Mouse (Mus musculus): ENCODE data around the gene Wdr62. TPM values are rescaled to one million over a fixed set of nuclear protein-coding genes. Genes with fewer than 3 reads are reported as not detected.

Wdr62 gene
- polyA plus RNA-seq, 1 experiment from 2014 or later: 2.6 TPM

DNA sequence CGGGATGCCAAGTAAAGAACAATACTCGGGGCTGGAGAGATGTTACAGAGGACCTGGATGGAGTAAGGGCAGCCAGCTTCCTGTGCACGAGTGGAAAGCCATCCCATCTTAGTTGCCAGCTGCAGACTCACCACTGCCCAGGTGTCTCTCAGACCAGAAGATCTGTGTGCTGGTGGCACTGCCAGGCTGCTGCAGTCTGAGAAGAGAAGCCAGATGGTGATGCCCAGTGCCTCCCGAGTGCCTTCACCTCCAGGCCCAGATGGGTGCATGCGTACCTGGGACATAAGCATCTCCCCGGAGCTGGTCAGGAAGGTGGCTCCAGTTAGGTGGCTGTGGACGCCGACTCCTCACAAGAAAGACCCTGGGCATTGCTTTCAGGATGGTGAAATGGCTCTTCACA lies 45.1 kb downstream of the Wdr62 start:
- peaks cover 21% of the 10 kb centered on the region for H3K36me3 ChIP-seq
- ATAC-seq (ENCODE audit: low FRiP score): no peak
- 95% methylated on average over 8 of the region's 8 CpGs for WGBS

DNA sequence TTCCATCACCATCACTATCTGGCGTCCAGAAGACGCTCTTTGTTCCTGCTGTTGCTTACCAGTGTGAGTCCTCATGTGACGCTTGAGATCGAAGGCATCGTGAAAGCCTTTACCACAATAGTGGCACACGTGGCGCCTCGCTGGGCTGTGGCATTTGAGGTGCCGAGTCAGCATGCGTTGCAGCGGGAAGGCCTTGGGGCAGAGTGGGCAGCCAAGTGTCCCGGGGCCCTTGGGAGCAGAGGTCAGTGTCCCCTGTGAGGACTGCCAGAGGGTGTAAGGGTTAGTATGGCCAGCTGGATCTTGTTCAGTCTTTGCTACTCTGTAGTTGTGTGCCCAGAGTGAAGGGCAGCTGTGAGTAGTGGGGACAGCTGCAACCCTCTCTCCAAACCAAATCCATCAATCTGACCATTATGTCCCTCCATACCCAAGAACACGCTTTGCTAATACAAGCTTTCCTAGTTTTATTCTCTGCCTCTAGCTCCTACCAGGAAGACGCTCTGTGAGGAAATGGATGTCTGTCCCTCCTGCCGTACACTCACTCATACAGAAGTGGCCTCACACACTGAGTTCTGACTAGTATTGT lies 45.9 kb downstream of the Wdr62 start:
- no peak overlapping the region for H3K9ac ChIP-seq (replicated peaks)
- no peak overlapping the region for H3K4me2 ChIP-seq
- H3K27ac ChIP-seq (replicated peaks): no peak overlapping the region
- WGBS: 95% methylated on average over 15 of the region's 15 CpGs
- ATAC-seq (ENCODE audit: low FRiP score): no peak
- H3K9me3 ChIP-seq (replicated peaks): no peaks in the 10 kb centered on the region
- H3K4me1 ChIP-seq: peaks cover 28% of the 10 kb centered on the region
- no peaks in the 10 kb centered on the region for H3K27me3 ChIP-seq (replicated peaks)
- no peak overlapping the region for H3K4me3 ChIP-seq (replicated peaks)
- H3K36me3 ChIP-seq: peaks cover 21% of the 10 kb centered on the region

More for the DNA sequence above, 45.1 kb downstream of the Wdr62 start:
- no peak overlapping the region for H3K4me3 ChIP-seq (replicated peaks)
- no peak overlapping the region for H3K9ac ChIP-seq (replicated peaks)
- H3K27ac ChIP-seq (replicated peaks): no peak overlapping the region
- H3K9me3 ChIP-seq (replicated peaks): no peaks in the 10 kb centered on the region
- no peaks in the 10 kb centered on the region for H3K27me3 ChIP-seq (replicated peaks)
- H3K4me2 ChIP-seq: no peak overlapping the region
- peaks cover 28% of the 10 kb centered on the region for H3K4me1 ChIP-seq

DNA sequence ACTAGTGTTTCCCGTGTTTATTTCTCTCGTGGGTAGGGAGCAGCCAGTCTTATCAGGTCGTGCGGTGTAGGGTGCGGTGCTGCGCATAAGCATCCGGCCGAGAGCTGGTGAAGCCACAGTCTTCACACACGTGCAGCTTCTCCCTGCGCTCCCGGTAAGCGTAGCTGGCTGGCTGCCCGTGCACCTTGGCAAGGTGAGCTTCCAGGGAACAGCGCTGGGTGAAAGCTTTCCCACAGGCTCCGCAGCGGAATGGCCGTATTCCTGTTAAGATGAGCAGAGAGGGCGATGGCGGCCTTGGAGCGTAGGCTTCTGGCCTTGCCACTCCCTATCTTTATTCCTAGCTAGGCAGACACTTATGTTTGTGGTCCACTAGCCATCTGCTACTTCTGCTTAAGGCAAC lies 46.8 kb downstream of the Wdr62 start:
- Histone ChIP-seq H3K36me3 (peaks cover 24% of the 10 kb centered on the region), H3K9me3 (replicated peaks) (no peaks in the 10 kb centered on the region), H3K27ac (replicated peaks) (no peak overlapping the region), H3K4me3 (replicated peaks) (0 out of 2 replicates have a peak overlapping the region, but pooled peaks have one; percentile 80), H3K4me1 (peaks cover 28% of the 10 kb centered on the region), H3K27me3 (replicated peaks) (no peaks in the 10 kb centered on the region), H3K9ac (replicated peaks) (no peak overlapping the region), H3K4me2 (peak overlapping the region; percentile 68)
- WGBS: 90% methylated on average over 20 of the region's 20 CpGs
- ATAC-seq (ENCODE audit: low FRiP score): no peak

DNA sequence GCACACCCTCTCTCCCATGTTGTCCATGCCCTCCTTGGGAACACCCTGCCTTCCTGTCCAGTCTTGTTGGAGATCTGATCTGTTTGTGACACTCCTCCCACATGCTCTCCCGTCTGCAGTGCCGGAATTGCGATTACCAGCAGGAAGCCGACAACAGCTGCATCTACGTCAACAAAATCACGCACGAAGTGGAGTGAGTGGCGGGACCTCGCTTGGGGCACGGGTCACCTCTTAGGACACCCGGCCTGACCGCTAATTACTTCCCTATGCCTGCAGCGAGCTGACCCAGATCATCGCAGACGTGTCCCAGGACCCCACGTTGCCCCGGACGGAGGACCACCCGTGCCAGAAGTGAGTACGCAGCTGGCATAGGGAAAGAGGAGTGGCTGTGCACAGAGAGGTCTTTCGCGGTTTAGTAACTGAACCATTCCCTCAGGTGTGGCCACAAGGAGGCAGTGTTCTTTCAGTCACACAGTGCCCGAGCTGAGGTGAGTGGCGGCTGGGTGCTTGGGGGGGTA lies 47.5 kb downstream of the Wdr62 start:
- Histone ChIP-seq H3K4me1 (peaks cover 28% of the 10 kb centered on the region), H3K4me3 (replicated peaks) (peak overlapping the region; percentile 80), H3K27me3 (replicated peaks) (no peaks in the 10 kb centered on the region), H3K36me3 (peaks cover 28% of the 10 kb centered on the region), H3K27ac (replicated peaks) (peak overlapping the region; percentile 98), H3K9ac (replicated peaks) (peak overlapping the region; percentile 72), H3K9me3 (replicated peaks) (no peaks in the 10 kb centered on the region), H3K4me2 (peak overlapping the region; percentile 68)
- whole genome bisulfite sequencing: 4% methylated on average over 24 of the region's 24 CpGs
- ATAC-seq (ENCODE audit: low FRiP score): peak; percentile 15; the same call in 1 of the 2 replicates

DNA sequence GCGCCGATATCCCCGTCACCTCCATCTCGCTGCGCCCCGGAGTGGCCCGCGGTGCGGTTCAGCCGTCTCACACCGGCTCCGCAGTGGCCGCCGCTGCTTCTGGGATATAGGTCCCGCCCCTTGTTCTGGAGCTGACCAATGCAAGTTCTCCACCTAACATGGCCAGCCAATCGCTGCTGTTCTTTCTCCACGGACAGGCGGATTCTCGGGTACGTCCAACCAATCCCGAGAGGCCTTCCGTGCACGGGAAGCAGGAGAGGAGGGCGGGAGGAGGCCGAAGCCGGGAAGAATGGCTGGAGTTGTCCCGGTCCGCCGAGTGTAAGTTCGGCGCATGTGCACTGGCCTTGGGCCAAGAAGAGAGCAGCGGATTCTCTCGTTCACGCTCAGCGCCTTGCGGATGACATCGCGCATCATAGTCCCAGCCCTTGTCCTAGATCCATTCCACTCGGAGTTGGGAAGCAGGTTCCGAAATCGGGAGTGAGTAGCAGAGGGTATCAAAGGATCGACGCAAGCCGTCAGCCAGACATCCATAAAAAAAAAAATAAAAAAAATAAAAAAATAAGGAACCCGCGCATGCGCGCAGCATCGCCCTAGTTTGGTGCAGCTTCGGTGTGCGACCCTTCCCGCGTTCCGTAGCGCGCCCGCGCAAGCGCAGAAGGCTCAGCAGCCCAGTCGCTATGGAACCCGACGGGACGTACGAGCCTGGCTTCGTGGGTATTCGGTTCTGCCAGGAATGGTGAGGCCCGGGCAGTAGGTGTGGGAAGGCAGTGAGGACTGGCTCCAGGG lies 48.4 kb downstream of the Wdr62 start, which contains the start of the genes Polr2i and Tbcb:
Gene Polr2i (plus strand): TSS at position 280 of the 786 bp plus-strand sequence.
Gene Tbcb (minus strand): TSS at position 604 of the 786 bp plus-strand sequence.
- Histone ChIP-seq H3K27me3 (replicated peaks) (no peaks in the 10 kb centered on the region), H3K4me2 (peak within 1 kb of the TSS; percentile 84), H3K27ac (replicated peaks) (peak within 1 kb of the TSS; percentile 98), H3K4me3 (replicated peaks) (peak within 1 kb of the TSS; percentile 80), H3K4me1 (peaks cover 28% of the 10 kb centered on the region), H3K9me3 (replicated peaks) (no peaks in the 10 kb centered on the region), H3K9ac (replicated peaks) (peak within 1 kb of the TSS; percentile 72), H3K36me3 (peaks cover 35% of the 10 kb centered on the region)
- ATAC-seq (ENCODE audit: low FRiP score): peak; percentile 93
- WGBS: under 1% methylated on average over 67 of the region's 67 CpGs

DNA sequence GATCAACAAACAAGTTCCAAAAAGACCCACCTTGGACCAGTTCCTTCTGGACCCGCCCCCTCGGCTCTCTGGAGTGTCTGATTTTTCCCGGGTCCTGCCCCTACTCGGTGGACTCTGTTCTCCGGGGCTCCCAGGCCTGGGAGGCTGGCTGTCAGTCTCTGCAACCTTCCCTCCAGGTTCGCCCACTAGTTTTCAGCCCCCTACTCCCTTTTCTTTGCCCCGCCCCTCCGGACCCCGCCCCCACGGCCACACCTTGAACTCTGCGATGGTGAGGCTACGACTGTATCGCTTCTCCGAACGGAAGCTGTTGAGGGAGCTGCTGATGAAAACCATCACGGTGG lies 48.9 kb downstream of the Wdr62 start:
- Histone ChIP-seq H3K9me3 (replicated peaks) (no peaks in the 10 kb centered on the region), H3K9ac (replicated peaks) (peak overlapping the region; percentile 63), H3K27me3 (replicated peaks) (no peaks in the 10 kb centered on the region), H3K4me2 (peak overlapping the region; percentile 84), H3K36me3 (peaks cover 41% of the 10 kb centered on the region), H3K4me3 (replicated peaks) (peak overlapping the region; percentile 80), H3K4me1 (peaks cover 28% of the 10 kb centered on the region), H3K27ac (replicated peaks) (peak overlapping the region; percentile 98)
- 0% methylated on average over 16 of the region's 16 CpGs for WGBS
- peak; percentile 48 for ATAC-seq (ENCODE audit: low FRiP score)

DNA sequence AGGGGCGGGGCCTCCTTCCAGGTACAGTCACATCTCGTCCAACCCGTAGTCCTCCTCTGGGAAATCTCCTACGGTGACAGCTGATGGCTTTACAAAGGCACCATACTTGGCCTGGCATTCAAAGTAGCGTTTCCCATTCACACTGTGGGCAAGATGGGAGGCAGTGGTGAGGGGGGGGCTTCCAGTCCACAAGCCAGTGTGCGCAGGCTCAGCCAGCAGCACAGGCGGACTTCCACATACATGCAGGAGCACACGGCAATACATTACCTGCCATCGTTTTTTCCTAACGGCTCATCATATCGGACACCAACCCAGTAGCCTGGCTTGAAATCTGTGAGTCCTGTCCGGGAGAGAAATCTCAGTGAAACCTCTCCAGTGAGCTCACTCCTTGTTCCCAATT lies 56.0 kb downstream of the Wdr62 start:
- peaks cover 9% of the 10 kb centered on the region for H3K4me1 ChIP-seq
- no peak for ATAC-seq (ENCODE audit: low FRiP score)
- WGBS: 93% methylated on average over 12 of the region's 12 CpGs
- no peaks in the 10 kb centered on the region for H3K27me3 ChIP-seq (replicated peaks)
- H3K4me2 ChIP-seq: no peak overlapping the region
- no peak overlapping the region for H3K27ac ChIP-seq (replicated peaks)
- H3K36me3 ChIP-seq: peaks cover 43% of the 10 kb centered on the region
- H3K9me3 ChIP-seq (replicated peaks): no peaks in the 10 kb centered on the region
- no peak overlapping the region for H3K4me3 ChIP-seq (replicated peaks)
- H3K9ac ChIP-seq (replicated peaks): no peak overlapping the region

DNA sequence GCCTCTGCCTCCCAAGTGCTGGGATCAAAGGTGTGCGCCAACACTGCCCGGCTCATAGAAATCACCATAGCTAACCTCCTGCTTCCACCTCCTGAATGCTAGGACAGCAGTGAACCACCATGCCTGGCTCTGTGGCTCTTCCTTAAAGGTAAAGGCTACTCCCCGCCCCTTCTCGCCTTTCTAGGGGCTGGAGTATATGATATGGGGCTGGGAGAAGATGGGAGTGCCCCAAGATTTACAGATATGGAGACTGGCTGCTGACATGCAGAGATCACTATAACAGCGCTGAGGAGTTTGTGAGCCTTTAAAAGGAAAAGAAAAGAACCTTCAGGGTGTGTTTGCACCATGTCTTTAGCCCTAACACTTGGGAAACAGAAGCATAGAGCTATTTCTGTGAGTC lies 58.0 kb downstream of the Wdr62 start:
- no peak overlapping the region for H3K27ac ChIP-seq (replicated peaks)
- H3K9ac ChIP-seq (replicated peaks): no peak overlapping the region
- ATAC-seq (ENCODE audit: low FRiP score): no peak
- no peak overlapping the region for H3K4me2 ChIP-seq
- no peaks in the 10 kb centered on the region for H3K9me3 ChIP-seq (replicated peaks)
- no peak overlapping the region for H3K4me3 ChIP-seq (replicated peaks)
- peaks cover 33% of the 10 kb centered on the region for H3K36me3 ChIP-seq
- peaks cover 13% of the 10 kb centered on the region for H3K4me1 ChIP-seq
- 97% methylated on average over 5 of the region's 5 CpGs for WGBS
- H3K27me3 ChIP-seq (replicated peaks): no peaks in the 10 kb centered on the region

DNA sequence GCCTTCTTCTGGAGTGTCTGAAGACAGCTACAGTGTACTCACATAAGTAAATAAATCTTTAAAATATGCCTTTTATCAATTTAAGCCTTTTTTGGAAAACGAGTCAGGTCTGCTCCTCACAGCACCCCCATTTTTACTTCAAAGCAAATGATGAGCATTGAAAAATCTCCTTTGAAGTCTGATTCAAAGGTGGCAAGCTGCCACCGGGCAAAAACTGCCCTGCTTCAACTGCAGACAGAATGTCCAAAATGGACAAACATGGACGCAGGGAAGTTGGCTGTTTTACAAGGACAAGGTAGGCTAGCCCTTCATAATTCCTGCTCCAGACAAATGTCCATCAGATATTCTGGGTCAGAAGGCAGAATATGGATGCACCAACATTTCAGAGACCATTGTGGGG lies 58.8 kb downstream of the Wdr62 start:
- 90% methylated on average over 3 of the region's 3 CpGs for WGBS

DNA sequence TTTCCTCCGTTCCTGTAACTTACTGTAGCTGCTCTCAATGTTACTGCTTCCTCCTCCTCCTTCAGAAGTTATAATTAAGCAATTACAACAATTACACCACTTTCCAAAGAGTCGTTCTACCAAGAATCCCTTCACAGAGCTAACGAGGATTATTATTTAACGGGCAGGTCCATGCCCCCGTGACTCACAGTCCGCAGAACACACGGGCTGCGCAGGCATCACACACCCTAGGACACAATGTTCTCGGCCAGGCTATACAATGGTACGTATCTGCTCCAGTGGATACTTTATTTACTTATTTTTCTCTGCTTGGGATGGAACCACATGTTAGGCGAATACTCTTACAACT lies 60.2 kb downstream of the Wdr62 start:
- Histone ChIP-seq H3K27me3 (replicated peaks) (no peaks in the 10 kb centered on the region), H3K9me3 (replicated peaks) (no peaks in the 10 kb centered on the region), H3K4me3 (replicated peaks) (peak overlapping the region; percentile 44), H3K4me2 (peak overlapping the region; percentile 85), H3K9ac (replicated peaks) (peak overlapping the region; percentile 57), H3K36me3 (peaks cover 14% of the 10 kb centered on the region), H3K27ac (replicated peaks) (no peak overlapping the region), H3K4me1 (peaks cover 20% of the 10 kb centered on the region)
- WGBS: 18% methylated on average over 11 of the region's 11 CpGs
- no peak for ATAC-seq (ENCODE audit: low FRiP score)

More for the DNA sequence above, 58.8 kb downstream of the Wdr62 start:
- no peak overlapping the region for H3K27ac ChIP-seq (replicated peaks)
- no peaks in the 10 kb centered on the region for H3K9me3 ChIP-seq (replicated peaks)
- no peak overlapping the region for H3K4me2 ChIP-seq
- H3K9ac ChIP-seq (replicated peaks): no peak overlapping the region
- H3K4me3 ChIP-seq (replicated peaks): no peak overlapping the region
- no peak for ATAC-seq (ENCODE audit: low FRiP score)
- peaks cover 18% of the 10 kb centered on the region for H3K4me1 ChIP-seq
- H3K27me3 ChIP-seq (replicated peaks): no peaks in the 10 kb centered on the region
- peaks cover 25% of the 10 kb centered on the region for H3K36me3 ChIP-seq

DNA sequence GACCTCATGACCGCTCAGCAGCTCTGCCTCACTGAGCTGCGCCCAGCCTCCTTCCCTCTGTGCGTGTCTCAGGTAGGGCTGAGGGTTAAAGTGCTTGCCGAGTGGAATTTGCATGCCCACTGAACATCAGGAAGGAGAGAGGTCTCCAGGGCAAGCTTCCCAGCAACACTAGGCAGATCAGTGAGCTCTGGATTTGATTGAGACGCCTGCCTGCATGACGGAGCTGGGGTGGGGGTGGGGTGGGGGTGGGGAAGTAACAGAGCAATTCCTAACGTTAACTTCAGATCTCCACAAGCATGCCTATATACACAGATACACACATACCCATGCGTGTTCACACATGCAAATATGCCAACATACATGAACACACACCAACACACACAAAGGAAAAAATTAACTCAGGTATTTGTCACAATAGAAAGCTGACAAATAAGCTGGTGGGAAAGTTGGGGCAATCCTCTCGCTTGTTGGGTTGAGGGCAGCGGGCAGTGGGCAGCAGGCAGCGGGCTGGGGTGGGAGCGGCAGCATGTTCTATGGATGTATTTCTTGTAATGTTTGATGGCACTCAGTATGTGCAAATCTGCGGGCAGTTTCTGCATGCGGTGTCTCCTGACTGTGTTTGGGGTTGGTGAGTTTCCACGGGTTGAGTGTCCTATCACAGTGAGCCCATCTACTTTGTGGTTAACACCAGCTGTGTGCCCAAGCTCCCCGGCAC lies 60.8 kb downstream of the Wdr62 start:
- H3K27me3 ChIP-seq (replicated peaks): no peaks in the 10 kb centered on the region
- H3K4me1 ChIP-seq: peaks cover 20% of the 10 kb centered on the region
- H3K9me3 ChIP-seq (replicated peaks): no peaks in the 10 kb centered on the region
- H3K9ac ChIP-seq (replicated peaks): peak overlapping the region; percentile 57
- peak; percentile 60 for ATAC-seq (ENCODE audit: low FRiP score)
- H3K27ac ChIP-seq (replicated peaks): peak overlapping the region; percentile 76
- H3K4me3 ChIP-seq (replicated peaks): peak overlapping the region; percentile 44
- peak overlapping the region; percentile 85 for H3K4me2 ChIP-seq
- H3K36me3 ChIP-seq: peaks cover 13% of the 10 kb centered on the region
- WGBS: 4% methylated on average over 16 of the region's 16 CpGs
